Mouse (Mus musculus): ENCODE data around the gene Pef1. TPM values are rescaled to one million over a fixed set of nuclear protein-coding genes. Genes with fewer than 3 reads are reported as not detected.

The Pef1 gene
- polyA plus RNA-seq, 1 experiment: 34.7 TPM

GRCm38 (mm10) chr4:130120752-130121151 lies 18.4 kb downstream of the Pef1 start:
- TF ChIP-seq GATA1 (IDR thresholded peaks at IDR 0.05; ENCODE audit: low read length): no peak

DNA sequence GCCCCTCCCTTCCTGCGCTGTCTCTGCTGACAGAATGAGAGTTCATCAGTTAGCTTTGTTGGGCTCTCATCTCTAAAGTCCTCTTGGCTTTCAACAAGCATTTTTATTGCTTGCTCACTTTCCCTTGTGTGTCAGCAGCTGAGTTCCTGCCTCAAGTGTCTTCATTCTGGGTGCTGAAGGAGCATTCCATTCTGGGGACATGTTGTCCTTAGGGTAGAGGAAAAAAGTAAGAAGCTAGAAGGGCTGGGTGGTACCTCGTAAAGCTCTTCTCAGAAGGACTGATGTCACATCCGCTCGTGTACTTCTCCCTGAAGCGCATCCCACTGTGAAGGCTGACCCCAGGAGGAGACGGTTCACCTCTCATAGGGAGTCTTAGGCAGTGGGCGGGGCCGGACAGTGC lies 19.2 kb downstream of the Pef1 start:
- no peak for TF ChIP-seq GATA1 (IDR thresholded peaks at IDR 0.05; ENCODE audit: low read length)

GRCm38 (mm10) chr4:130123020-130123419 lies 20.7 kb downstream of the Pef1 start:
- no peak for TF ChIP-seq GATA1 (IDR thresholded peaks at IDR 0.05; ENCODE audit: low read length)

DNA sequence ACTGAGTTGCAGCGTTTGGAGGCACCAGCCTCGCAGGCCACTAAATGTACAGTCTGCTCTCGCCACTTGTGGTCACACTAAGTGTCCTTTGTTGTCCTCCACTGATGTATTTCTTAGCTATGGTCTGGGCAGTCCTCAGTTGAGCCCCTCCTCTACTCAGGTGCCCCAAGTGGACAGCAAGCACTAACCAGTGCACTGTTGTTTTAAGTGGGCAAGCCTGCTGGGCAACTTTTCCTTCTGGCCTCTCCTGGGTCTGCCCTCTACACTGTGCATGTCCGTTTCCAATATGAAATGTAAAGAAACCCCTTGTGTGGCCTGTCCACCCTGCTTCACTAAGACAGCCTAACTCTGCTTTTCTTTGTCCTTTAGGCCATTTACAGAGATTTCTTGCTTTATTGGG lies 21.8 kb downstream of the Pef1 start:
- no peak for TF ChIP-seq GATA1 (IDR thresholded peaks at IDR 0.05; ENCODE audit: low read length)

GRCm38 (mm10) chr4:130125164-130125563 lies 22.8 kb downstream of the Pef1 start:
- TF ChIP-seq GATA1 (IDR thresholded peaks at IDR 0.05; ENCODE audit: low read length): no peak

DNA sequence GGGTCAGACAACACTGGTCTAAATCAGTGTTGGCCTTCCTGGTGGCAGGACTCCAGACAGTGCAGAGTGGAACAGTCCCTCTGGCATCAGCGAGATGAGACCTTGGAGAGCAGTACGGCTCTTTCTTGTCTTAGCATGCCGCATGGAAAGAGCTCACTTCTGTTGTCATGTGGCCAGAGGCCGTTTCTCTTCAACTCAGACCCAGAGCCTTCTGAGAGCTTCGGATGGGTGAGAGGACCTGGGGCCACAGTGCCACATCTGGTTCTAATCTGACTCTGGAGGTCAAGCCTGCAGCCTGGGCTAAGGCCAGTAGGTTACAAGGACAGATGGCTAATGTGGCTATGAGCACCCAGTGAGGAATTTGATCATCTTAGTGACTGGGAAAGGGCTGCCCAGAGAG lies 23.6 kb downstream of the Pef1 start:
- no peak for TF ChIP-seq GATA1 (IDR thresholded peaks at IDR 0.05; ENCODE audit: low read length)

DNA sequence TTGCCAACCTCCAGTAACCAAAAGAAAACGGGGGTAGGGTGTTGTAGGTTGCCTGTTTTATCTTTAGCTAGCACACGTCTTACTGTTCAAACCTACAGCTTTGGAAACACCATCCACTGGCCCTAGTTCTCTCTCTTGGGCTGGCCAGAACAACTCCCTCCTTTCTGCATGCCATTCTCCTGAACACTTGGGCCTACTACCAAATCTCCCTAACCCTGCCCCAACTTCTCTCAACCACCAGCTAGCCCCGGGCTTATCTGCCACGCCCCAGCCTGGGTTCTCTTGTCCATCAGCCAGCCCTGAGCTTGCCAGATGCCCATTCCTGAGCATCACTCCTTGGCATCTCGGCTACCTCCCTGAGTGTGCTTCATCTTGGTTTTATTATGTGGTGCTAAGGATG lies 26.5 kb downstream of the Pef1 start:
- no peak for TF ChIP-seq GATA1 (IDR thresholded peaks at IDR 0.05; ENCODE audit: low read length)

DNA sequence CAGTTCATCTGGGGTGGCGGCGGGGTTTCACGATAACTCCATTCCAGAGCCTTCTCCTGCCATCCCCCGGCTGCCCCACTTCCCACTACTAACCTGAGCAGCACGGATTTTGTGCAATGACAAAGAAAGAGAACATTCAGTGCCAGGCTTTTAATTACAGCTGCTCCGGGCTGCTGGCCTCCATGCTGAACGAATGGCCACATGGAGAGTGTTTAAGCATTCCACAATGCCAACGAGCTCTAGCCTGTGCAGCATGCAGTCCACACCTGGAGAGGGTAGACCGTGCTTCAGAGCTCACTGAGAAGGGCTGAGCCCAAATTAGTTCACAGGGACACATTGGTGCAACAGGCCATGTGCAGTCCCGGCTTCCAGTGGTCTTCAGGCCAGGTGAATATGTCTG lies 27.7 kb downstream of the Pef1 start:
- TF ChIP-seq GATA1 (IDR thresholded peaks at IDR 0.05; ENCODE audit: low read length): no peak

DNA sequence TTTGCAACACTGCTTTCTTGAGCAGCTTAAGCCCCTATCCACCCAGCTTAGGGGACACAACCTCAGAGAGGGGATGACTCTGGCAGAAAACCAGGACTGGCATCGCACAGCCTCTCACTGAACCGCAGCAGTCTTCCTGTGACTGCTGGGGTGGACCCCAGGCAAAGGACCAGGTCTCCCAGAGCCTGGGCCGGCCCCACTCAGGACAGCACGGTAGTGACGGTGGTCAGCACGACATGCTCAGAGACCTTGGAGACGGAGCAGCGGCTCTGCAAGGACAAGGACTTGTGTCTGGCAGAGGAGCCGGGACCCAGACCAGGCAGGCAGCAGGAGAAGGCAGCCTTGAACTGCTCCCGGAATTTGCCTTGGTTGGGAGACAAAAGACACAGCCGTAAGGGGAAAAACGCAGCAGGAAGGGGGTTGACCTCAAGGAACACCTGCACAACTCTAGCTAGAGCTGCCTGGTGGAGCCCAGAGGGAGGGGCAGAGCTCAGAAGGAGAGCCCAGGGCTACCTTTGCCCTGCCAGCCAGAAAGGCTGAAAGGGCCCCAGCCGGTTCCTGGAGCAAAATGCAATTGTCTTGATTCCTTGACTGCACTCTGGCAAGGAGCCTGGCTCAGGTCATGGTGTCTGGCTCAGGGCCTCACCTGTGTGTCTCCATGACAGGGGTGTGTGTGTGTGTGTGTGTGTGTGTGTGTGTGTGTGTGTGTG lies 28.4 kb downstream of the Pef1 start:
- TF ChIP-seq GATA1 (IDR thresholded peaks at IDR 0.05; ENCODE audit: low read length): no peak

DNA sequence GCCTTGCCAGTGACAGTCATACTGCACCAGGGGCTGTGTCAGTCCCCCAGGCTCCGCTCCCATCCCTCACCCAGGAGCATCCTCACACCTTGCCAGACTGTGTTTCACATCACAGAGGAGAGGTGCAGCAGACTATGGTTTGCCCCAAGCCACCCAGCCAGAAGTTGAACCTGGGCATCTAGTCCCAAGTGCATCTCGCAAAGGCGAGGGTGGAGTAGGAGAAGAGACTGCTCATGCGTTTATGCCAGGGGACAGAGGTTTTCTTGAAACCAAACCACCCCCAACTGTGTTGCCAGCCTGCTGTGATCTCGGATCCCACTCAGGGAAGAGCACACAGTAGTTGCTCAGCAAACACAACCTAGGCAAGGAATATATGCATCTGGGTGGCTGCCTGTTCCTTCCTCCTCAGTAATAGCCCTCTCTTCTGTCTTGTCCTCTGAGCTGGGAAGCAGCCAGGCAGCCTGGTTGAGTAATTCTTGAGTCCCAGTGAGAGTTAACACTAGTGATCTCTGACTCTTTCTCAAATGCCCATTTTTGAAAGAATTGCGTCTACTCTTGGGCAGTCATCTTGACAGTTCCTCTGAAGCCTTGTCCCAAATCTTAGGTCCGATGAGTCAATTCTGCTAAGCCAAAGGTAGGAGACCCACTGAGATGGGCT lies 29.2 kb downstream of the Pef1 start:
- no peak for TF ChIP-seq GATA1 (IDR thresholded peaks at IDR 0.05; ENCODE audit: low read length)

DNA sequence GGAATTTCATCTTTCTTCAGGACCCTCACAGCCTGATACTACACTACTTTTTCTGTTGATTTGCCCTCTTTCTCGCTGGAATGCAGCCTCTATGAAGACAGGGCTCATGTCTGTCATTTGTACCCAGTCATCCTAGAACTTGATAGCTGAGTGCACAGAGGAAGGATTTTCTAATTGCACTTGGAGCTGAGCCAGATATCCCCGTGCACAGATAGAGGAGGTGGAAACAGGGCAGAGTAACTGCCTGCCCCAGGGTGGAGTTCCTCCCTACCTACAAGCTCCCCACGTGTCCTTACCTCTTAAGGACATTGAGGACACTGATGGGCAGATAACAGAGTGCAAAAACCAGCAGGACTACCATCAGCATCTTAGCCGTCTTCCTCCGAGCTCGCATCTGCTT lies 31.0 kb downstream of the Pef1 start:
- TF ChIP-seq GATA1 (IDR thresholded peaks at IDR 0.05; ENCODE audit: low read length): no peak

DNA sequence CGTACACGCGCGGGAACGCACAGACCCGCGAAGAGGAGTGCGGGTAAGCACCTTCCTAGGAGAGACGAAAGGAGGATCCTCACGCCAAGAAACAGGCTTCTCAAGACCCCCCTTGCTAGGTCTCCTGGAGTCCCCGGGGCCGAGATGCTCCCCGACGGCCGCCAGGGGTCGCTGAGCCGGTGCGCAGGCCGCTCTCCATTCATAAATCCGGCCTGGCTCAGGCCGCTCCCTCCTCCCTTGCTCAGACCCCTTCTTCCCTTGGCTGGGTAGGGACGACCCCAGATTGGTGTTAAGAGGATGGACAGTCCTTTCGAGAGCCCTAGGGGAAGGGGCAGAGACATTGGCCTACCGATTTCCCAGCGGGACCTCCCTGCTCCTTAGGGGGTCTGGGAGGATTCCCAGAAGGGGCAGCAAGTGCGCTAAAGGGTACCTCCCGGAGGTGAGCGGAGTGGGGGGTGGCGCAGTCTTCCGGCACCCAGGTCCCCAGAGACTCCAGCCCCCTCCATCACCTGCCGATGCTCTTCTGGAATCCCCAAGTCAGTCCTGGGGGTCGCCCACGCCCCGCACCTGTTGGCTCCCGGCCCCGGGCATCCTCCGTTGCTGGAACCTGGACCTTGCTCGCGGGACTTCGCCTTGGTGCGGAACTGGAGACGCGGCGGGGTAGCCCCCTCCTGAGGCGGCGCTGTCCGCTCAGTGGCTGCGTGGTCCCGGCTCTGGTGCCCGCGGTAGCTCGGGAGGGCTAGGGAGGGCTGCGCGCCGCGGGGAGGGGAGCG lies 36.3 kb downstream of the Pef1 start:
- no peak for TF ChIP-seq GATA1 (IDR thresholded peaks at IDR 0.05; ENCODE audit: low read length)

GRCm38 (mm10) chr4:130139214-130139492 lies 36.8 kb downstream of the Pef1 start, which contains the start of gene Hcrtr1:
Hcrtr1 (minus strand) TSS chr4:130139359.
- TF ChIP-seq GATA1 (IDR thresholded peaks at IDR 0.05; ENCODE audit: low read length): no peak

DNA sequence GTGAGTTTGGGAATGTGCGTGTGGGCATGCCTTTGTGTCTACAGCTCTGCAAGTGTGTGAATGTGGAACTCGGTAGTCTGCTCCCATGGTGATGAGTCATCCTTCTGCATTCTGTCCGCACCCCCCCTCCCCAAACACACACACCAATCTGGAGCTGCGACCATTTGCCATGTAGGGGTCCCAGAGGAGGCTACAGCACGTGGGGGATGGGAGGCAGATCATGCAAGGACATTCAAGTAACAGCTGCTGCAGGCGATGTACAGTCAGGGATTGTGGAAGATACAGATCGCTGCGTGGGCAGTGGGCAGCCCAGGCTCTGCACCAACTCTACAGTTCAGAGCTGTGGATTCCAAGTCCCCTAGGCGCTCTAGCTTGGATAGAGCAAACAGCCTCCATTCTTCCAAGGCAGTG lies 38.6 kb downstream of the Pef1 start:
- no peak for TF ChIP-seq GATA1 (IDR thresholded peaks at IDR 0.05; ENCODE audit: low read length)

DNA sequence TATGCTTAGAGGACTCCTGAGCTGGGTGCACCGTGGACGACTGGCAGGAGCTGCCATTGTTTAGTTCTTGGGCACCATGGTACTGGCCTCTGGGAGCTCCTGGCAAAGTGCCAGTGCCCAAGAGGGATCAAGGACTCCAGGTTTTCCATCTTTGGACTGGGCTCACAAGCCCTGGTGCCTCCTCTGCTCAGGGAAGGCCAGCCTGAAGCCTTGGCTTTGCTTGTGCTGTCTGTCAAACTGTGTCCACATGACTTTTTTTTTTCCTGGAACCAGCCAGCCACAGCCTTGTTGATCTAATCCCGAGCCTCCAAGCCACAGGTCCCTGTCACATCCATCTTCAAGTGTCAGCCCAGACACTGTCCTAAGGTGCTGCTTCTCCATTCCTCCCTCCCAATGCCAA lies 39.4 kb downstream of the Pef1 start:
- no peak for TF ChIP-seq GATA1 (IDR thresholded peaks at IDR 0.05; ENCODE audit: low read length)

DNA sequence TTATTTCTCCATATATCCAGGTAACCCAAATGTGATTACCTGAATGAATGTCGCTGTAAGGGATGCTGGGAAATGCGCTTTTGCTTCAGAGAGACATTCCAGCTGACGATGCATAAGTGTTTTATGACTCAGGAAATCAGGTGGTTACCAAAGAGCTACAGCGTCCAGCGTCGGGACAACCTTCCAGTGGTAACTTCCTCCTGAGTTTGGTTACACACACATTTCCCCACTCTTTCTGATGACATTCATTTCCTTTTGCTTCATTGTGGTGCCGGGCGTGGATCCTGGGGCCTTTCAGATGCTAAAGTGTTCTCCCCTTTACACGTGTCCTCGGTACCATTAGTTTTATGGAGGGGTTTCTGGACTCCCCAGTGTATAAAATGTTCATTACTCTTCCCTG lies 46.0 kb downstream of the Pef1 start:
- no peak for TF ChIP-seq GATA1 (IDR thresholded peaks at IDR 0.05; ENCODE audit: low read length)

DNA sequence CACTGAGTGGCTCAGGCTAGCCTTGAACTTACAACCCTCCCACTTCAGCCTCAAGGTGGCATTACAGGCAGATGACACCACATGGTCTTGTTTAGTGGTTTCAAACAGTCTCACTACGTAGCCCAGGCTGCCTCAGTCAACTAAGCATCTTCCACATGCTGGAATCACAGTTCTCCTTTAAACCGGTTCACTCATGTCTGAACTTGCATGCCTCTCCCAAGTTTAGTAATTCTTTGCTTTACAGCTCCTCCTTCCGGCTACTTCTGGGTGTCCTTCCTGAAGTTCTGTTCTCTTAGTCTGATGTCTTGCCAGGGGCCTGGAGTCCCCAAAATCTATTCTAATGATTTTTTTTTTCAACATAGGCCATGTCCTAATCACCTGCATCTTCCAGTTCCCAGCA lies 51.9 kb downstream of the Pef1 start:
- no peak for TF ChIP-seq GATA1 (IDR thresholded peaks at IDR 0.05; ENCODE audit: low read length)
